Mouse (Mus musculus) kidney, embryonic 16.5 days (tissue): ENCODE data around the gene Dusp15. TPM values are rescaled to one million over a fixed set of nuclear protein-coding genes. Genes with fewer than 3 reads are reported as not detected.
A peak's percentile ranks its signal among the peaks of the same experiment; 100 is the strongest.

Experiments used
- ATAC-seq: fragments of 200-750 bp; cut with Nextera tagmentation; 2 replicates; pipeline ENCODE4 v1.8.0; 2017; ENCODE audit warnings: moderate TSS enrichment; ENCODE audit not compliant: low FRiP score, low TSS enrichment
- H3K27ac ChIP-seq: fragments of 300-500 bp; sonication (generic); 2 replicates; pipeline ENCODE4 v1.5.1; 2014; ENCODE audit warnings: low read length
- H3K27me3 ChIP-seq: fragments of 300-500 bp; sonication (generic); 2 replicates; pipeline ENCODE4 v1.6.1; 2014; ENCODE audit warnings: low read length, control low read depth, mixed read lengths; ENCODE audit not compliant: insufficient read depth
- H3K36me3 ChIP-seq: fragments of 300-500 bp; sonication (generic); 2 replicates; pipeline ENCODE4 v1.6.1; 2014; ENCODE audit warnings: low read length, control low read depth, mixed read lengths; ENCODE audit not compliant: insufficient read depth
- H3K4me1 ChIP-seq: fragments of 300-500 bp; sonication (generic); 2 replicates; pipeline ENCODE4 v1.6.1; 2014; ENCODE audit warnings: low read length, control low read depth, mixed read lengths; ENCODE audit not compliant: insufficient read depth
- H3K4me2 ChIP-seq: fragments of 300-500 bp; sonication (generic); replicated peaks from 2 replicates; pipeline ENCODE4 v1.6.1; 2014; ENCODE audit warnings: low read depth, low read length
- H3K4me3 ChIP-seq: fragments of 300-500 bp; sonication (generic); 2 replicates; pipeline ENCODE4 v1.5.1; 2014; ENCODE audit warnings: mild to moderate bottlenecking, low read length
- H3K9ac ChIP-seq: fragments of 300-500 bp; sonication (generic); replicated peaks from 2 replicates; pipeline ENCODE4 v1.6.1; 2014; ENCODE audit warnings: low read length
- H3K9me3 ChIP-seq: fragments of 300-500 bp; sonication (generic); 2 replicates; pipeline ENCODE4 v1.6.1; 2016; ENCODE audit warnings: low read length, control low read depth
- WGBS: fragments of 180-500 bp; shearing (Covaris S2); extraction: QIAGEN DNeasy Blood & Tissue Kit; methylation state at CpG from one replicate; pipeline ENCODE4 v1.1.7; 2014; 5-methylcytosine and 5-hydroxymethylcytosine counted together
- polyA plus RNA-seq: library from polyadenylated mRNA; unstranded; fragments of >200 nt; fragmentation: Nextera tagmentation; extraction: Ambion mirVana; gene quantifications from 2 replicates; pipeline ENCODE4 v1.2.1, GENCODE M21; 2015

Dusp15 gene
- polyA plus RNA-seq, 1 experiment from 2014 or later, result 3.1 TPM

DNA sequence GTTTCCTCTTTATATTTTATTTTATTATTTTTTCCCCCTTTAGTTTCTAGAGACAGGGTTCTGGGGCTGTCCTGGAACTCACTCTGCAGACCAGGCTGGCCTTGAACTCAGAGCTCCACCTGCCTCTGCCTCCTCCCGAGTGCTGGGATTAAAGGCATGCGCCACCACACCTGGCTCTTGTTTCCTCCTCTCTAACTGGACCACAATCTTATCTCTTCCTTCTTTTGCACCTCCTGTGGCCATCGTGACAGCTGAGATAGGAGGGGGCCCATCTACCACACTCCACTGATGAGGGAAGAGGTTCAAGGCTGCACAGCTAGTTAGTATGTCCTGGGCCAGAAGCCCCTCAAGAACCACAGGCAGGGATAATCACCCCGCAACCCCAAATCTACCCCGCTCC, 27.0 kb downstream of the Dusp15 start:
- H3K4me2 ChIP-seq, result no peak overlapping the region
- H3K4me3 ChIP-seq, result no peak overlapping the region
- H3K36me3 ChIP-seq, result no peaks in the 10 kb centered on the region
- H3K27me3 ChIP-seq, result no peaks in the 10 kb centered on the region
- 80% methylated on average over 5 of the region's 5 CpGs for WGBS
- ATAC-seq, result no peak
- H3K9me3 ChIP-seq, result no peaks in the 10 kb centered on the region
- H3K27ac ChIP-seq, result peak overlapping the region; percentile 90
- no peak overlapping the region for H3K9ac ChIP-seq
- peaks cover 55% of the 10 kb centered on the region for H3K4me1 ChIP-seq

- Histone ChIP-seq H3K4me2 (no peak overlapping the region), H3K27ac (no peak overlapping the region), H3K9me3 (no peaks in the 10 kb centered on the region), H3K27me3 (no peaks in the 10 kb centered on the region), H3K4me1 (peaks cover 55% of the 10 kb centered on the region), H3K4me3 (no peak overlapping the region), H3K36me3 (no peaks in the 10 kb centered on the region), H3K9ac (no peak overlapping the region)
- 25% methylated on average over 8 of the region's 8 CpGs for WGBS
- ATAC-seq, result peak; percentile 29; the same call in 1 of the 2 replicates
These were observed 27.4 kb downstream of the Dusp15 start for GRCm38 (mm10) chr2:152924128-152924527.

DNA sequence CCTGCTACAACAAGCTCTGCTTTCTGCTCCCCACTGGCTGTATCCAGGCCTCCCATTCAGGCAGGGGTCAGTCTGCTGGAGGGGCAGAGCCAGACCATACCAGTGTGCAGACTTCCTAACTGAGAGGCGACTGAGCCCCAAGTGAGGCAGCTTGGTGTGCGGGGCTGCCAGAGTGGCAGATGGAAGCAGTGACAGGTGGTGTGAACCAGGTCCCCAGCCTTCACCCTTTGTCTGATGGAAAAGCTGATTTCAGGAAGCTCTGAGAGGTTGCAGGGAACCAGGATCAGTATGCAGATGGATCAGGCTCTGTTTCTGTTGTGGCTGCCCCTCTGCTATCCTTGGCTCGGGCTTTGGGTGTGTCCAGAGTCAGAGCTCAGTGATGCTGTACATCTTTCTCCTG, 27.9 kb downstream of the Dusp15 start:
- Histone ChIP-seq H3K4me2 (no peak overlapping the region), H3K9me3 (no peaks in the 10 kb centered on the region), H3K36me3 (no peaks in the 10 kb centered on the region), H3K4me3 (no peak overlapping the region), H3K27ac (no peak overlapping the region), H3K4me1 (peaks cover 50% of the 10 kb centered on the region), H3K9ac (no peak overlapping the region), H3K27me3 (no peaks in the 10 kb centered on the region)
- 75% methylated on average over 3 of the region's 3 CpGs for WGBS
- ATAC-seq, result no peak

DNA sequence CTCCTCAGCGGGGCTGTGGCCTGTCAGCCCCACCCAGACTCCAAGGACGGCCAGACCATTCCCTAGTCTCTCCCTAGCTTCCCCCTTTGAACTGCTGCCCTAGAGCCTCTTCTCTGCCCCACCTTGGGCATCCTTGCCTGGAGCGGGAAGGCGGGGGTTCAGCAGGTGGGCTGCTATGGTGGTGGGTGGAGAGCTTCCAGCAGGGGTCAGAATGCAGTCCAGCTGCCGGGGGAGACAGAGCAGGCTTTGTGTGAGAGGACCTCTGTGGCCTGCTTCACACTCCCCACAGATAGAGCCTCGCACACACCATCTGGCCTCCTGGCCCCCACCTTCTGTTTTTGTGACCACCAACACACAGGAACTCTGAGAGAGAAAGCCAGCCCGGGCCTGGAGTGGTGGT, 29.1 kb downstream of the Dusp15 start:
- Histone ChIP-seq H3K4me2 (no peak overlapping the region), H3K27me3 (no peaks in the 10 kb centered on the region), H3K4me1 (peaks cover 41% of the 10 kb centered on the region), H3K27ac (no peak overlapping the region), H3K36me3 (no peaks in the 10 kb centered on the region), H3K4me3 (no peak overlapping the region), H3K9ac (no peak overlapping the region), H3K9me3 (no peaks in the 10 kb centered on the region)
- ATAC-seq, result no peak
- WGBS, result 39% methylated on average over 7 of the region's 7 CpGs

DNA sequence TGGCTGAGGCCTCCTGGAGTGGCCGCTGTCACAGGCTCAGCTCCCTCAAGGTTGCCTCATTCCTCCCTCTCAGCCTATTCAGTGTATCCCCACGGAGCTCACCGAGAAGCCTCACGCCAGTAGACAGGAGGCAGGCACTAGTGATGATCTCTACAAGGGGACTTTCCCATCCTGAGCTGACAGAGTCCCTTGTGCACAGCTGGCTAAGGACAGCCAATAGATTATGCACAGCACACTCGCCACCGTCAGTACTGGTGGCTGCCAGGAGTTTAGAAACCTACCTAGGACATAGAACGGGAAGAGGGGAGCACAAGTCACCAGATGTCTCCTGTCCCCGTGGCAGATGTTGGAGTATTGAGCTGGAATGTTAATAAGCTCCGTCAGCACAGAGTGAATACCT, 33.8 kb downstream of the Dusp15 start:
- WGBS, result 50% methylated on average over 9 of the region's 9 CpGs

DNA sequence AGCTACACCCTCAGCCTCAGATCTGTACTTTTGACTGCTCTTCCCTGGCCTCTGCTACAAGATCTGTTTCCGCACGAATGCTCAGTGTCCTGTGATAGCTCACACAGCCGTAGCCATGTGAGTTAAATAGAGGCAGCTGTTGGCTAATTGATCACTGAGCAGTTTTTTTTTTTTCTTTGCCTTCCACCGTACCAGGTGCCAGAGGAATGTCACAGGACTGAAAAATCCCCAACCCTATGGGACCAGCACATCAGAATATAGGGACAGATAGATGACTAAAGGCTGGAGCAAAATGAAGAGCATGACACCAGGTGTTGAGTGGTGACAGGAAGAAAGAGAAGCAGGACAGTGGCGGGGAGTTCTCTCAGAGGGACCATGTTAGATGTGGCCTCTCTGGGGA, 35.4 kb downstream of the Dusp15 start:
- WGBS, result 48% methylated on average over 5 of the region's 5 CpGs
- Histone ChIP-seq H3K9me3 (no peaks in the 10 kb centered on the region), H3K27ac (no peak overlapping the region), H3K36me3 (no peaks in the 10 kb centered on the region), H3K9ac (no peak overlapping the region), H3K4me1 (peaks cover 13% of the 10 kb centered on the region), H3K4me3 (no peak overlapping the region), H3K4me2 (no peak overlapping the region), H3K27me3 (peaks cover 24% of the 10 kb centered on the region)
- ATAC-seq, result no peak

More for the DNA sequence above, 33.8 kb downstream of the Dusp15 start:
- no peaks in the 10 kb centered on the region for H3K9me3 ChIP-seq
- no peak for ATAC-seq
- H3K36me3 ChIP-seq, result no peaks in the 10 kb centered on the region
- H3K27me3 ChIP-seq, result peaks cover 11% of the 10 kb centered on the region
- H3K4me1 ChIP-seq, result peaks cover 13% of the 10 kb centered on the region
- H3K9ac ChIP-seq, result no peak overlapping the region
- no peak overlapping the region for H3K4me3 ChIP-seq
- no peak overlapping the region for H3K27ac ChIP-seq
- H3K4me2 ChIP-seq, result no peak overlapping the region

- WGBS, result 41% methylated on average over 4 of the region's 4 CpGs
- ATAC-seq, result no peak
- Histone ChIP-seq H3K36me3 (no peaks in the 10 kb centered on the region), H3K27me3 (peaks cover 24% of the 10 kb centered on the region), H3K4me2 (no peak overlapping the region), H3K9ac (no peak overlapping the region), H3K27ac (no peak overlapping the region), H3K4me3 (no peak overlapping the region), H3K9me3 (no peaks in the 10 kb centered on the region), H3K4me1 (peaks cover 13% of the 10 kb centered on the region)
These were observed 36.0 kb downstream of the Dusp15 start for GRCm38 (mm10) chr2:152915453-152915852.

GRCm38 (mm10) chr2:152914310-152915120, 37.0 kb downstream of the Dusp15 start:
- Histone ChIP-seq H3K9me3 (no peaks in the 10 kb centered on the region), H3K27ac (no peak overlapping the region), H3K4me1 (peaks cover 13% of the 10 kb centered on the region), H3K36me3 (no peaks in the 10 kb centered on the region), H3K4me2 (peak overlapping the region; percentile 30), H3K27me3 (peaks cover 24% of the 10 kb centered on the region), H3K9ac (no peak overlapping the region), H3K4me3 (no peak overlapping the region)
- WGBS, result 2% methylated on average over 18 of the region's 18 CpGs
- ATAC-seq, result peak; percentile 73

DNA sequence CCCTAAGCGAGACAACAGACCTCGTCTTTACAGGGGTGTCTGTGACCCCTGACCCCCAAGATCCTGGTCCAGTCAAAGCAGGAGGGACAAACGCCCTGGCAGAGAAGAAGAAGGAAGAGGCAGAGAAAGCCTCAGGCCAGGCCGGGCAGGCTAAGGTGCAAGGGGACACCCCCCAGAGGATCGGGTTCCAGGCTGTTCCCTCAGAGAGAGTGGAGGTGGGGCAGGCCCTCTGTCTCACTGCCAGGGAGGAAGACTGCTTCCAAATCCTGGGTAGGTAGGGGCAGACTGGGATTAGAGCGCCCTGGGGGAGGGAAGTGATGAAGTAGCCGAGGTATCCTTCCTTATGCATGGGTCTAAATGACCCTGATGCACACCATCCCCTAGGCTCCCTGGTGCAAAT, 38.0 kb downstream of the Dusp15 start:
- Histone ChIP-seq H3K4me3 (no peak overlapping the region), H3K4me2 (no peak overlapping the region), H3K9ac (no peak overlapping the region), H3K27ac (no peak overlapping the region), H3K36me3 (no peaks in the 10 kb centered on the region), H3K9me3 (no peaks in the 10 kb centered on the region), H3K4me1 (peaks cover 13% of the 10 kb centered on the region), H3K27me3 (peaks cover 24% of the 10 kb centered on the region)
- ATAC-seq, result no peak
- 24% methylated on average over 7 of the region's 7 CpGs for WGBS

GRCm38 (mm10) chr2:152911432-152911831, 40.1 kb downstream of the Dusp15 start:
- no peaks in the 10 kb centered on the region for H3K9me3 ChIP-seq
- no peak overlapping the region for H3K27ac ChIP-seq
- peaks cover 23% of the 10 kb centered on the region for H3K4me1 ChIP-seq
- no peak overlapping the region for H3K4me3 ChIP-seq
- peaks cover 24% of the 10 kb centered on the region for H3K27me3 ChIP-seq
- 31% methylated on average over 6 of the region's 6 CpGs for WGBS
- no peak overlapping the region for H3K9ac ChIP-seq
- no peak for ATAC-seq
- no peak overlapping the region for H3K4me2 ChIP-seq
- H3K36me3 ChIP-seq, result no peaks in the 10 kb centered on the region
